Mouse (Mus musculus): ENCODE results near the gene Rap1b.

GRCm38 (mm10) chr10:117894114-117895035, 48.5 kb upstream of the Rap1b start:
- TF ChIP-seq POLR2A (IDR thresholded peaks at IDR 0.05; ENCODE audit: borderline replicate concordance, control insufficient read depth, low read depth, low read length) = no peak
- TF ChIP-seq CTCF (IDR thresholded peaks at IDR 0.05; ENCODE audit: control insufficient read depth, insufficient read depth, low read length) = no peak
